Mouse (Mus musculus) left cerebral cortex, adult 11 months (tissue): ENCODE results near the gene Defb15.
"Not testable (repeated sequence)": the region's sequence is repeated elsewhere in the genome, so short reads cannot be mapped to it uniquely, and the experiment has no call there.

Experiments
- DNase-seq: peaks from one replicate; pipeline ENCODE4 v3.0.0; 2022; ENCODE audit warnings: low spot score

Gene Defb15

GRCm38 (mm10) chr8:21932610-21933009 lies at the start of gene Defb15:
Gene Defb15, minus strand, starts transcription at chr8:21932710.
- no peak for DNase-seq

GRCm38 (mm10) chr8:21981664-21982337 lies 49.3 kb upstream of the Defb15 start:
- DNase-seq = peak; percentile 13

DNA sequence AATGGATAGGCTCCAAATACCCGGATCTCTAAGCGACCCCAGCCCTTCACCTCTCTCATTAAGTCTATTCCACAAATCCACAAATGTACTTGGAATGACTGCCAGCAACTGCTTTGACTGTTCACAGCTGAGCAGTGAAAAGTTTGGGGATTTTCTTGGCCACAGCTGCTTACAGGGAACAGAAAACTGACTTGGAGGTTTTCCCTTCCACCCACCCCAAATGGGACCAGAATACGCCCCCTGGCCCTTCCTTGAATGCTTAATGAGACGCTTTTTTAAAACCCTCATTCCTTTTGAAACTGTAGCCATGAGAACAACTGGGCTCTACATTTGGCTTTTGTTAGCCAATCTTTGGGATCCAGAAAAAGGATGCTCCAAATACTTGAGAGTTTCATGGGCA lies 45.7 kb upstream of the Defb15 start:
- DNase-seq = peak; percentile 13

GRCm38 (mm10) chr8:21969475-21969874 lies 37.0 kb upstream of the Defb15 start, which contains the start of gene Ccdc70:
Gene Ccdc70, plus strand, starts transcription at chr8:21969775.
- no peak for DNase-seq

DNA sequence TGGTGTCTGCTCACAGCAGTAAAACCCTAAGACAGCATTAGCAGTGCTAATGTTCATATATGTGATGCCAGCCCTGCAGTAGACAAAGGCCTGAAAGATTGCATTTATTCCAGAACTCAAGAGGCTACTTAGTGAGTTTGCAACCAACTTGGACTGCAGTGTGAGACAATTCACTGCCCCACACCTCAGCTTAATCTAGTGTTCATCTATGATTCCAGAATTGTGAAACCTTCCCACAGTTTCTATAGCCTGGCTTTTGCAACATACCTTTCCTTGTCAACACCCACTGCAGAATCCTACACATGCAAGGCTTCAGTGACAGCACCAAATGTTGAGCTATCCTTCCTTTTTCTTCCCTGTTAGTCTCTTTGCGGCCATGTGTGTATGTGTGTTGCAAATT lies 34.1 kb upstream of the Defb15 start:
- no peak for DNase-seq

DNA sequence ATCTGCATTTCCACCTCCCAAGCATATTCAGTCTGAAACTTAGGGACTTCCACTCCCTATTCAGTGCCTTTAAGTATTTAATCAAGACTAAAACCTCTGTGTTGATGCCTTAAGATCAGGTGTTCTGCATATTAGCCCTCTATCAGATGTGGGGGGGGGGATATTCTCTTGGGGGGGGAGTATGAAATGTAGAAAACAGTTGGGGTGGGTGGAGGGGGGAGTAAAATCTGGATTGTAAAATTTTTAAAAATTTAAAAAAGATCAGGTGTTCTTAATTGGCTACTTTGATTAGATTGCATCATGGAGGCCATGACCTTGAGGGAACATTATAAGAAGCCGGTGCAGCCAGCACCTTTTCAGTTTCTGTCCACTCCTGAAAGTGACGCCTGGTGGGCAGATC lies 25.9 kb upstream of the Defb15 start, which contains the start of gene Fam90a1a:
Gene Fam90a1a (plus strand): TSS at position 301 of the 400 bp plus-strand sequence.
- no peak for DNase-seq

DNA sequence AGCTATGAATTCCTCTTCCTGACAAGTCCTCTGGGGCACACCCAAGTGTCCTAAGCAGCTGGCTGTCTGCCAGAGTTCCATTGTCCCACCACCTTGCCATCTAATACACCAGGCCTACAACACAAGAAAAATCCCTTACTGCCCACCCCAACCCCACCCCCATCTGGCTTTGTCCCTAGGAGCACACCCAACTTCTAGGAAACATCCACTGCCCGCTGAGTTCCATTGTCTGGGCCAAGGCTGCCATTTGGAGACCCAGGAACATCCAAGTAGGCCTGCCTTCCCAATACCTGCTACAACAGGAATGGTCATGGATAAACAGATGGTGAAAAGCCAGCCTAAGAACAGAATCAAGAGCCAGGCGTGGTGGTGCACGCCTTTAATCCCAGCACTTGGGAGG lies 23.8 kb upstream of the Defb15 start:
- DNase-seq = no peak

DNA sequence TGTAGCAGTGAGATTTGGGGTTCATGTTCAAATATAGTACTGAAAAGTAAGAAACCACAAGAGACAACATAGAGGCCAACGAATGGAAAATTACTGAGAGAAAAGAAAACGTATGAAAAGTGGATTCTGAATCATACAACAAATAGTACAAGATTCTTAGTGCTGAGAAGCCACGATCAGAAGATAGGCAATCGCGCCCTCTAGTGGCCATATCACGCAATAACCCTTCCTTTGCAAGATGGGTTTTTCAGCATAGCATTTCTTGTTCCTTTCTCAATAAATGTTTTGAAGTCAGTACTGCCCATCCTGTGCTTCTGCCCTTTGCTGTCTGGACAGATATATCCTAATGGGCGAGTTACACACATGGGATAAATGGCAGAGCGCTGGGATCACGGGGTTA lies 22.8 kb upstream of the Defb15 start:
- peak; percentile 15 for DNase-seq

DNA sequence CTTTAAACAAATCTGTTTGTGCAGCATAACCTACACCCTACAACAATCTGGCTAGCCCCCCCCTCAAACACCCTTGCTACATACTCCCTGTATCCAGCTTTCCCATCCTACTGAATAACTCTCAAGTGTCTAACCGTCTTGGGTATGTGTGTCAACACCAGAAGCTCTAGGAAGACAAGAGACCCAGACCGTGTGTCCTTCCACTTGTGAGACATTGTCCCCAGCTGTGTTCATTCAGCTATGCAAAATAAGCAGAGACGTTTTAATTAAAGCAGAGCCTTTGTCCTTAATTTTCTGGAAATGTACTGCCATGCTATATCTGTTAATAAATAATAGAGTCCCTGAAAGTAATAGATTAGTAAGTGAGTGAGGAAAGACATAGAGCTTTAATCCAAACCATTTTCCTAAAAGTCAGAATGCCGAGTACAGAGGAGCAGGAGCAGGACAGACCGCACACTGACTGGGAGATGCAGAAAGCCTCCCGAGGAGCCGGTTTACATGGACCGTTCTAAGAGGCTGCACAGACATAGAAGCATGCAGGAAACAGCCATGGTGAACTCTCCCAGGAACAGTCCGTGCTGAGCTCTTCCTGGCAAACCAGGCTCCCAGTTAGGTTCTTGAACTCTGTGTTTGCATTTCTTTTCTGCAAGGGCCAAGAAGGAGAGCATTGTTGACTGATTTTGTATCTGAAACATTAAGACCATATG lies 15.0 kb upstream of the Defb15 start:
- DNase-seq = no peak

DNA sequence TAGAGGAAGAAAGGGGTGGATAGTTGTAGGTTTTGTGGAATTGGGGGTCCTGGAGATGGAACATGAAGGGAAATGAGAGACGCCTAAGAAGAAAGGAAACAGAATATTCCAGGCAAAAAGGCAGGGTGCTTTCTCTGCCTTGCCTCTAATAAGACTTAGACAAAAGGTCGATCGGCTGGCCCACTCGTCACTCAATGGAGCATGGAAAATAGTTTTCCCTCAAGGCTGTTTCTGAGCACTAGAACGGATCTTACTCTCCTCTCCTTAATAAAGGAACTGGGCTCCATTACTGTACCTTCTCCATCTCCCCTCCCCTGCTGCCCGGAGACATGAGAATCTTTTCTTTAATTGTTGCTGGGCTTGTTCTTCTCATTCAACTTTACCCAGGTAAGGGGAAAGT lies 14.0 kb upstream of the Defb15 start, which contains the start of gene Defb13:
Gene Defb13 (plus strand): TSS at position 301 of the 400 bp plus-strand sequence.
- no peak for DNase-seq

DNA sequence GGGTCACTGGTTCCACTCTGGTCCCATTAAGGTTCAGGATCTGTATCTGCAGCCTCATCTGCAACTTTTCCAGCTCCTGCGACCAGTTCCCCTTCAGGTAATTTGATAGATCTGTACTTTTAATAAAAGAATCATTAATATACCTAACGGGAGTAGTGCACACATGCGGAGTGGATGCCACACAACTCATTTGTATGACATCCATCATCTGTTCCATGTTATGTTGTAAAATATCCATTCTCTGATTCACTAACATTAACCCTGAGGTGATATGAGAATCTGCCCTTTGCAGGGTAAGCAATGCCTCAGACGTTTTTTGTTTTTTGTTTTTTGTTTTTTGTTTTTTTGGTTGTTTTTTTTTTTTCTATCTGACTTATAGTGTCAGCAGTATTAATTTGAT lies 5.5 kb upstream of the Defb15 start, which contains the start of gene Defb35:
Gene Defb35 (plus strand): TSS at position 301 of the 400 bp plus-strand sequence.
- DNase-seq = not testable (repeated sequence)

- not testable (repeated sequence) for DNase-seq
Observed at GRCm38 (mm10) chr8:21930754-21931153, 1.8 kb downstream of the Defb15 start.

DNA sequence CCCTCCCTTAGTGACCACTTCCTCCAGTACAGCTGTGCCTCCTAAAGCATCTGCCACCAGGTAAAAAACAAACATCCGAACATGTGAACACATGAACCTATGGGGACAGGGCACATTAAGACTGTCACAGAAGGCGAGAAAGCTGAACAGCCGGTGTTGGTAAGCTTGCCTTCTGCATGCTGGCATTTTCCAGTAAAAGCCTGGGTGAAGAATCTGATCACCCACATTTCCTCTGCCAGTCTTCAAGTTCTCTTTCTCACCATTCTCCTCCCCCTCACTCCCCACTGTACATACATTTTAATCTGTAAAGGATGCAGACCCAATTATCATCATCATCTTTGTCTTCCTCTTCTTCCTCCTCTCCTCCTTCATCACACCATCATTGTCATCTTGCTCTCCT lies 16.9 kb downstream of the Defb15 start:
- DNase-seq = peak; percentile 1

GRCm38 (mm10) chr8:21912554-21912953 lies 20.0 kb downstream of the Defb15 start:
- no peak for DNase-seq

- no peak for DNase-seq
Observed at GRCm38 (mm10) chr8:21911931-21912330, 20.6 kb downstream of the Defb15 start.

GRCm38 (mm10) chr8:21906290-21906689 lies 26.2 kb downstream of the Defb15 start, which contains the start of gene Defb11:
Gene Defb11, minus strand, starts transcription at chr8:21906412.
- DNase-seq = not testable (repeated sequence)

- DNase-seq = not testable (repeated sequence)
Observed at GRCm38 (mm10) chr8:21885321-21885720, 47.2 kb downstream of the Defb15 start, which contains the start of gene Defb9. Gene Defb9, minus strand, starts transcription at chr8:21885421.
